16 mouse cellular contexts compared by ENCODE assay signal in genomic region chr17:77623472-77623871, GRCm38 (mm10).
"Had no signal": no experiment of that assay in that cellular context is flagged by ENCODE, and none has a peak within 500 bp of the region (broad histone marks: within the 10 kb centered on the region; RNA-seq: fewer than 3 reads in every experiment).

No protein-coding gene starts in this region.

- H3K27ac ChIP-seq: neural tube, embryonic 13.5 days; neural tube, embryonic 15.5 days; stomach, embryonic 15.5 days; stomach, postnatal 0 days had no signal

- H3K27me3 ChIP-seq: neural tube, embryonic 13.5 days; neural tube, embryonic 15.5 days; stomach, embryonic 15.5 days had no signal

- H3K4me1 ChIP-seq: neural tube, embryonic 13.5 days; neural tube, embryonic 15.5 days; stomach, embryonic 15.5 days had no signal

- DNase-seq: retina, postnatal 1 day; right cerebral cortex, adult 18-20 months; right cerebral cortex, postnatal 14 days; right cerebral cortex, postnatal 25 days; right cerebral cortex, postnatal 4 days; spleen, adult 18-20 months; thymus, adult 18-20 months; thymus, adult 2 months; thymus, postnatal 14 days; thymus, postnatal 25 days; thymus, postnatal 36 days; thymus, postnatal 4 days had no signal

- H3K4me2 ChIP-seq: neural tube, embryonic 13.5 days; neural tube, embryonic 15.5 days; stomach, embryonic 15.5 days had no signal

- H3K4me3 ChIP-seq: neural tube, embryonic 13.5 days; neural tube, embryonic 15.5 days; stomach, embryonic 15.5 days had no signal

- H3K9me3 ChIP-seq: neural tube, embryonic 13.5 days; neural tube, embryonic 15.5 days; stomach, embryonic 15.5 days had no signal

- H3K9ac ChIP-seq: neural tube, embryonic 13.5 days; neural tube, embryonic 15.5 days; stomach, embryonic 15.5 days had no signal

- H3K36me3 ChIP-seq: neural tube, embryonic 13.5 days; neural tube, embryonic 15.5 days; stomach, embryonic 15.5 days had no signal
